Mouse (Mus musculus) retina, embryonic 14.5 days (tissue): ENCODE measurements at regions not wholly inside any gene's neighbourhood (a gene's known extent, or its start where the extent isn't known, plus 50 kb on each side); places are given as distances from the start of the nearest gene placed in this dataset.

ENCODE experiments used
- DNase-seq: peaks from one replicate; pipeline ENCODE4 v3.0.0-alpha.2; 2015; ENCODE audit warnings: low spot score

GRCm38 (mm10) chr12:35724132-35724531 is 189.3 kb upstream of the Ahr start:
- no peak for DNase-seq

GRCm38 (mm10) chr12:35712671-35713070 is 177.8 kb upstream of the Ahr start:
- DNase-seq, result no peak

- no peak for DNase-seq
Observed at GRCm38 (mm10) chr12:35711549-35712070, 176.8 kb upstream of the Ahr start.

- DNase-seq, result no peak
Observed at GRCm38 (mm10) chr12:35710323-35710722, 175.5 kb upstream of the Ahr start.

- no peak for DNase-seq
Observed at GRCm38 (mm10) chr12:35703479-35703878, 168.6 kb upstream of the Ahr start.

- no peak for DNase-seq
Observed at GRCm38 (mm10) chr12:35702674-35703073, 167.8 kb upstream of the Ahr start.

GRCm38 (mm10) chr12:35694253-35694652 is 159.4 kb upstream of the Ahr start:
- DNase-seq, result no peak

GRCm38 (mm10) chr12:35690914-35691313 is 156.1 kb upstream of the Ahr start:
- DNase-seq, result no peak

- DNase-seq, result no peak
Observed at GRCm38 (mm10) chr12:35686231-35686630, 151.4 kb upstream of the Ahr start.

GRCm38 (mm10) chr12:35685189-35685588 is 150.4 kb upstream of the Ahr start:
- no peak for DNase-seq

GRCm38 (mm10) chr12:35681864-35682449 is 147.1 kb upstream of the Ahr start:
- no peak for DNase-seq

- no peak for DNase-seq
Observed at GRCm38 (mm10) chr12:35679903-35680302, 145.1 kb upstream of the Ahr start.

GRCm38 (mm10) chr12:35679025-35679424 is 144.2 kb upstream of the Ahr start:
- no peak for DNase-seq

GRCm38 (mm10) chr12:35674487-35674886 is 139.6 kb upstream of the Ahr start:
- DNase-seq, result peak; percentile 38

- no peak for DNase-seq
Observed at GRCm38 (mm10) chr12:35670980-35671379, 136.1 kb upstream of the Ahr start.

- DNase-seq, result no peak
Observed at GRCm38 (mm10) chr12:35668716-35669115, 133.9 kb upstream of the Ahr start.

GRCm38 (mm10) chr12:35667705-35668104 is 132.9 kb upstream of the Ahr start:
- no peak for DNase-seq

GRCm38 (mm10) chr12:35667218-35667617 is 132.4 kb upstream of the Ahr start:
- DNase-seq, result no peak

- no peak for DNase-seq
Observed at GRCm38 (mm10) chr12:35666062-35666461, 131.2 kb upstream of the Ahr start.

GRCm38 (mm10) chr12:35663062-35663461 is 128.2 kb upstream of the Ahr start:
- no peak for DNase-seq

GRCm38 (mm10) chr12:35656563-35656962 is 121.7 kb upstream of the Ahr start:
- DNase-seq, result no peak

- no peak for DNase-seq
Observed at GRCm38 (mm10) chr12:35649772-35650171, 114.9 kb upstream of the Ahr start.

- DNase-seq, result no peak
Observed at GRCm38 (mm10) chr12:35642473-35642872, 107.6 kb upstream of the Ahr start.

GRCm38 (mm10) chr12:35641741-35642140 is 106.9 kb upstream of the Ahr start:
- no peak for DNase-seq
